Mouse (Mus musculus) right cerebral cortex, adult 18-20 months (tissue): ENCODE data around the gene Tacr2.

ENCODE experiments used
- DNase-seq: peaks from one replicate; pipeline ENCODE4 v3.0.0; 2022; ENCODE audit warnings: mixed read lengths

Gene Tacr2

DNA sequence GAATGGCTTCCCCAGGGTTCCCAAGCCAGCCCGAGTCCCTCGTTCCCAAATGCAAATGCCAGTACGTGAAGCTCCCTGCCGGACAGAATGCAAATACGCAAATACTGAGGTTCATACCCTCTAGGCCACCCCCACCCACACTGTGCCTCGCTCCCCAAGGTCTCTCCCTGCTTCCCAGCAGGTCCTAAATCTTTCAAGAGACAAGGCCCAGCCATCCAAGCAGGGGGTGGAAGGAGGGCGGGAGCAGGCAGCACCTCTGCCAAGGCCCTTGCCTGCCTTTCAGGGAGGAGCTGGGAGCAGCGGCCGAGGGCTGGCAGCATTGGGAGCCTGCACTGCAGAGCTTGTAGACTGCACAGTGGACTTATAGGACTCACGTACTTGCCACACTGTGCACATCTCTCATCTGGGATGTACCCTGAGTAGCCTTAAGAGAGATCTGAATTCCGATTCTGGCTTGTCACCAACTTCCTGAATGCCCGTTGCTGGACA, at the start of gene Tacr2:
Gene Tacr2, plus strand, starts transcription at position 439 of the 489 bp plus-strand sequence.
- no peak for DNase-seq

DNA sequence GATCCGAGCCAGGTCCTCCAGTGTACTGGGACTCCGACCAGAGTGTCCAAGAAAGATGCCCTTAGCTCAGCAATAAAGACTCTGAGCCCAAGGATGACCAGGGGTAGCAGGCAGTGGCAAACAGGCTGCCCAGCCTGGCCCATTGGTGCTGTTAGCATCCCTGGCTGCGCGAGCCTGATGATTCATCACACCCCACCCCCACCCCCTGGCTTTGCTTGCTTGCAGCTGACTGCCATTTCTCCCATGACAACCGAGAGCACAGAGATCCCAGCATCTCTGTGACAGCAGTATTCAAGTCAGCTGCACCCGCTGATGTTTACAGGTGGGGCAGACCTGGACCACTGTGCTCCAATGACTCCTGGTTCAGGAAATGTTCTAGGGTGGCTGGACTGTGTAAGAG, 49.7 kb upstream of the Tacr2 start:
- DNase-seq: peak; percentile 64

DNA sequence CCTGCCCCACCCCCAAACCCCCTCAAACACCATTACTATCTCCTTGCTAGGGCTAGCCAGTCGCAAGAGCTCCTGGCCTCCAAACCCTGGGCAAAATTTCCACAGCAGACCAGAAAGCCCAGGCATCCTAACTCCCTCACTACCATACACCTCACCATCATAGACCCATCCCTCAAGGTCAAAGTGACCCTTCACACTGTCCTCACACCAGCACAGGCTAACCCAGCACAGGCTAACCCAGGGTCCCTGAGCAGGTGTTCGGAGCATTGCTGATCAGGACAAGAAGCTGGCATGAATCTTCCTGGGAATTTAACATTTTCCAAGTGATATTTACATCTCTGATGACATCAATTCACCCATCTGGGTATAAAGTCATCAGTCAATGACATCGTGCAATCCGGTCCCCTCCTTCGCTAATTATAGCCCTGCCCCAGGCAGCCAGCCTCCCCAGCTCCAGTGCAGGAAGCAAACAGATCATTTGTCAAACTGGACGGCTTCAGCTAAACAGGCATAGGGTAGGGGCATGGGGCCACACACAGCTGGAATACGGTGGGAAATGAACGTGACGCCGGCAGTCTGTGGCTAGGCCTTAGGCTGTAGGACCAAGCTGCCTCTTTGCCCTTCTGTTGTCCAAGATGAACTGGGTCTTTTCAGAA, 43.9 kb upstream of the Tacr2 start:
- no peak for DNase-seq

DNA sequence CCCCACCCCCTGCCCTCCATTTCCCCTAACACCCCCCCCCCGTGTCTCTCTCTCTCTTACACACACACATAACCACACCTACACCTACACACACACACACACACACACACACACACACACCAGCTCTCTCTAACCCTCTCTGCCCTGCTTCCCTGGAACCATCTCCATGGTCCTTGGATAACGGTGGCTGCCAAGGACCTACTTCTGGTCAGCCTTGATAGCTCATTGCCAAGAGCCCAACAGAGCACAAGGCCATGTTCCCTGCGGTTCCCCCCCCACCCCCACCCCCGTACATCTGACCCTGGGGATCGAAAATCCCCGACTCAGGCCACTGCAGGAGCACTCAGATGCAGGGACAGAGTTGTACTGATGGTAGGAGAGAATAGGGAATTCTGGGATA, 40.9 kb upstream of the Tacr2 start:
- DNase-seq: no peak

DNA sequence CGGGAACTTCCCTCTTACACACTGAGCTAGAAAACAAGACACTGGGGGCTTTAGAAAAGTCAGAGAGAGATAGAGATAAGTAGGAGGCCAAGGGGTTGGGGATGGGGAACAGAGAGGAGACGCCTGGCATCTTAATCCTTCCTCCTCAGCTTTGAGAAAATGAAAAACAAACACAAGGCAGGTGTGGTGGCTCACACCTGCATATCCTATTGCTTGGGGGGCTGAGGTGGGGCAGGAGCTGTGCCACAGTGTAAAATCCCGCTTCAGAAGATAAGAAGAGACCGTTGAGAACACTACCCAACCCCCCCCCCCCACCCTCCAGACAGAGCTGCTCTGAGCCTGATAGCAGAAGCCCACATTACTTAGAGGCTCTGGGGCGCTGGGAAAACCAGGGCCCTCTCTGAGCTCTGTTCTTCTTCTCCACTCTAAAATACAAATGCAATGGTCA, 37.0 kb upstream of the Tacr2 start:
- no peak for DNase-seq

DNA sequence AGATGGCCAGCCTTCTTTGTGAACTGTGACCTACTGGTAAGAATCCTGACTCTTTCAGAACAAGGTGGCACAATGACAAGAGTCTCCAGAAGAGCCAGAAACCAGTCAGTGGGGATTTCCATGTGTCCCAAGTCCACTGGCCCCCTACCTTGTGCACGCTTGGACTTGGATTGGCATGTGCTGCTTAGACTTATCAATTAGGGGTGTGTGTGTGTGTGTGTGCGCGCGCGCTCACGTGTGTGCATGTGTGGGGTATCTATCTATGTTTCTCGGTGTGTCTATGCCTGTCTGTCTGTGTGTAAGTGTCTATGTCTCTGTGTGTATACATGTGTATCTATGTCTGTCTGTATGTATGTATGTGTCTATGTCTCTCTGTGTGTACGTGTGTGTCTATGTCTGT, 36.6 kb upstream of the Tacr2 start:
- DNase-seq: no peak

DNA sequence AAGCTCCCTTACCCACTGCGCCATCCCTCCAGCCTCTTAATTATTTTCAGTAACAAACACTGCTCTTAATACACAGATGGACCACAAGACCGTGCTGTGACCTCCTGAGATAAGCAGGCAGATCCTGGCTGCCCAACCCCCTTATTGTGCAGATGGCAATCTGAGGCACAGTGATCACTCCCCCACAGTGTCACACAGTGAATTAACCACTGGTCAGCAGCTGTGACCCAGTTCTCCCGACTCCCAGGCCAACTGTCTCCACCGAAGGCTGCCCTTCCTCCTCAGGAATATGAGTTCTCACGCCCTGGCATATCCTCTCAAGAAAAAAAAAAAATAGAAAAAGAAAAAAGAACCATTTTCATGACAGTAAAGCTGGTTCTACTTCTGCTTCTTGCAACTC, 35.6 kb upstream of the Tacr2 start:
- DNase-seq: no peak

DNA sequence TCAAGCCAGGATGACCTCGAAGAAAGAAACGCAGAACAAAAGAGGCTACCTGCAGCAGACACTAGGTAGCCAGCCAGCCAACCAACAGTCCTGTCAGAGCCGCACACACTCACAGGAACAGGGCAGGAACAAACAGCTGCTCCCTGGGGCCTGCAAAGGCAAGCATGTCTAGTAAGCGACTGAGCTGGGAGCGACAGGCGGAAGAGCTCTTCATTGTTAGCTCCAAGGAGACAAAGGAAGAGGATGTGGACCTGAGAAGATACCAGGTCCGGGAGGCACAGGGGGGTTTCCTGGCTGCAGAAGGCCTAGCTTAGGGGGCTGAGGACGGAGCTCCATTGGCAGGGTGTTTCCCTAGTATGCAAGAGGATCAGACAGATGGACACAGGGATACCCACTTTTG, 35.0 kb upstream of the Tacr2 start:
- DNase-seq: no peak

DNA sequence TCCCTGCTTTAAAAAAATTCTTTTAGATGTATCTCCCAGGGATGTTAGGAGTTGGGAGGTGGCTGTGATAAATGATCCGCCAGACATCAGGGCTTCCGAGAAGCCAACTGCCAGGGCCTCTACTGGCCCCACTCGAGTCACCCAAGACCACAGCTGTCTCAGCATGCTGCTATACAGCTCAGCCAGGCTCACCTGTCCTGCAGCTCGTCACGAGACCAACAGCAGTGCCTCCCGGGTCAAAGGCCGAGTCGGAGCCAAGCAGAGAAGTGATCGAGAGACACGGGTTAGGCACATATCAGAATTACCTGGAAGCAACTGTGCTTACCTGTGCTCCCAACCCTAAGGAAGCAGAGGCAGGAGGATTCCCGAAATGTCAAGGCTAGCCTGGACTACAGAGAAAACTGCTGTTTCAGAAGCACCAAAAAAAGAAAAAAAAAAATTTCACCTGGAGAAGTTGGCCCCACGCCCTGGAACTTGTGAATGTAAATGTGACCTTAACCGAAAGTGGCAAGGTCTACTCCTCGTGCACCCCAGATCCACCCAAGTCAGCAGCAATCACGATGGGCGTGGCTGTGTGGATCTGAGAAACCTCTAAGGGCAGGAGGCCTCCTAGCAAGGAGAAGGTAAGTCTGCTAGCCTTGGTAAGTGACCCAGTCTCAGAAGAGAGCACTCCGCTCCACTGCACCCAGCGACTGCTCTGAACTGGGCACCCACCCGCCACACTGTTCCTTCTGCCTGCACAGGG, 34.0 kb upstream of the Tacr2 start:
- no peak for DNase-seq

DNA sequence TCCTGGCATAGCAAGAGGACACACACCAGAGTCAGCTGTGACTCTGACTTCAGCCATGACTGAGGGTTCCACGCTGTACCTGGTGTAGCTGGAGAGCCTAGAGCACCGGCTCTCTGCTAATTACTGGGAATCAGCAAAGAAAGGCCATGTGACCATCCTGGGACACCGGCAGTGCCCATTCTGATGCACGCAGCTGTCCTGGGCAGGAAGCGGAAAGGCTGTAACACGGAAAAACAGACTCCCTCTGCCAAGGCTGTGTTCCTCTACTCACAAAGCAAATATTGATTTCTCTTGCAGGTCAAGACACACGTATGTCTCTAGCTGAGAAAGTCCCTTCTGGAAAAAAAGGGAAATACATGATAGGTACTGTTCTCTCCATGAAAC, 33.5 kb upstream of the Tacr2 start:
- no peak for DNase-seq

DNA sequence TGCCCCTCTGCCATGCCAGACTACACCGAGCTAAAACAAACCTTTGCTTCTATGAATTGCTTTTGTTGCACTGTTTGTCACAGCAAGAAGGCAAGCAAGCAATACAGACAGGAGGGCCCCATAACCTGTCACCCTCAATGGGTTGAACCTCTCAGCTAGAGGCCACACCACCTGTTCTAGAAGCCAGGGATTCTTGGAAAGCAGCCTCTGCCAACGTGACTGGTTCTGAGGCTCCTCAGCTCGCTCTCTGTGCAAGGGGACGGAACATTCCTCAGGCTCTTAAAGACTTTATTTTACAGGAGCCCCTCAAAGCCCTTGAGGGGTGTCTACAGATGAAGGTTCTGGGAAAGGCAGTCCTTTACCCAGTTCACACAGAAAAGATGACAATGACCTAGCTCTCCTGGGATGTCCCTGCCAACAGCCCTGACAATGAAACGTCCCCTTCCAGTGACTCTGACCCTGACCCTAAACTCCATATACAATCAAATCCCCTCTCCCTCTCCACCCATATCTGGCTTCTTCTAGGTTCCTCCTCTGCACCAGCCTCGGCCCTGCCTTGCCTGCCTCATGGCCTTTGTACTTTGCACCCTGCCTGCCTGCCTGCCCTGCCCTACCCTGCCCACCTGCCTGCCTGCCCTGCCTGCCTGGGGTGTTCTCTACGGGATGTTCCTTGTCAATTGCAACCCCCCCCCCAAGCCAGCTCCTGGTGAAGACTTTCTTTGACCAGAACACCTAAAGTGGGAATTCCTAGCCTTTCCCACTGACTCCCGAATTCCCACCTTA, 31.3 kb upstream of the Tacr2 start:
- no peak for DNase-seq

DNA sequence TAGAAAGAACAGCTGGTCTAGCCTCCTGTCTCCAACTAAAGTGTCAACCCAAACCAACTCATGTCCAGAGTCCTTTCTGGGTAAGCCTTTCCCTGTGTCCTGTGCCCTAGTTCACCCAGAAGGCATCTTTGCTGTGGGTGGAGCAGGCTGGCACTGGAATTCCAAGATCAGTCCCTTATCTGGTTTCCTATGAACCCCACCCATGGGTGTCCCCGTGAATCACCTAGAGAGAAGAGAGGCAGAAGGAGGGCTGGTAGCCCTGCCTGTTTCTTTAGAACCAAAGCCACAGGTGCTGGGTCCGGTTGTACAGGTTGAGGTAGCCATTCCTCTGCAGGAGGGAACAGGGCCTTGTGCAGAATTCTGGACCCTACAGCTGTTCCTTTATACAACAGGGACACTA, 30.6 kb upstream of the Tacr2 start:
- no peak for DNase-seq

DNA sequence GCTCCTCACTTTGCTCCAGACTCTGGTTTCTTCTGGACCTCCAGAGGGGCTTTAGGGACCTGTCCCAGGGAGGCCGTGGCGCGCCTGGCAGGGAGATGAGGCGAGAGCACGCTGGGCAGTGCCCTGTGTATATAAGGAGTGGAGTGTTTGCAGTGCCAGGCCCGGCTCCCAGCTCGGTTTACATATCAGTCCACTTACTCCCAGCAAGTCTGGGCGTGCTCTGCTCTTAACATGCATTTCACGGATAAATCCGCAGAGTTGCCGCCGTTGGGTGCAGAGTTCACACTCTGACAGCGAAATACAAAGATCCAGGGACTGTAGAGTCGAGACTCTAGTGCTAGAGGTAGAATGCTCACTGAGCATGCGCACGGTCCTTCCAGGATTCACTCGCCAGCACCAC, 29.5 kb upstream of the Tacr2 start:
- no peak for DNase-seq

DNA sequence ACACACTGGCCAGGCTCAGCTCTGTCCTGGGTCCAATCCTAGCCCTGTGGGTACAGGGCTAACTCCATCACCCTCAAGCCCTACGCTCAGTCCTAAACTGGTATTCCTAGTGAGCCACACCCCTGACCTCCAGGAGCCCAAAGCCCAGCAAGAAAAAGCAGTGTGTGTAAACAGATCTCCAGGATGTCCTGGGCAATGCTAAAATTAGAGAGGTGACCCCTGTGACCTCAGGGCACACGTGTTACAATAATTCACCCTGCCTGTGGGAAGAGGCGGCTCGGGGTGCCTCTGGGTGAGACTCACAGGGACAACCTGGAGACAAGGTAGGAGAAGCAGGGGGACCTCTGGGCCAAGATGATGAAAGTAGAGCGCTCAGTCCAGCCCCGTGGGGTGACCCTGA, 28.0 kb upstream of the Tacr2 start:
- DNase-seq: no peak

DNA sequence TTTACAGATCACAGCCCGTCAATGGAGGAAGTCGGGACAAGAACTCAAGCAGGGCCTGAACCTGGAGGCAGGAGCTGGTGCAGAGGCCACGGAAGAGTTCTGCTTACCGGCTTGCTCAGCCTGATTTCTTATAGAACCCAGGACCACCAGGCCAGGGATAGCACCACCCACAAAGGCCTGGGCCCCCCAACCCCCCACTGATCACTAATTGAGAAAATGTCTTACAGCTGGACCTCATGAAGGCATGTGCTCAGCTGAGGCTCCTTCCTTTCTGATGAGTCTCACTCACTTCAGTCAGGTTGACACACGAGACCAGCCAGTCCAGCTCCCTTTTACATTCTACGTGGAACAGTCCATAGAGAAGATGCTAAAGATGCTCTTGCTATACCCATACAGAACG, 26.4 kb upstream of the Tacr2 start:
- no peak for DNase-seq

DNA sequence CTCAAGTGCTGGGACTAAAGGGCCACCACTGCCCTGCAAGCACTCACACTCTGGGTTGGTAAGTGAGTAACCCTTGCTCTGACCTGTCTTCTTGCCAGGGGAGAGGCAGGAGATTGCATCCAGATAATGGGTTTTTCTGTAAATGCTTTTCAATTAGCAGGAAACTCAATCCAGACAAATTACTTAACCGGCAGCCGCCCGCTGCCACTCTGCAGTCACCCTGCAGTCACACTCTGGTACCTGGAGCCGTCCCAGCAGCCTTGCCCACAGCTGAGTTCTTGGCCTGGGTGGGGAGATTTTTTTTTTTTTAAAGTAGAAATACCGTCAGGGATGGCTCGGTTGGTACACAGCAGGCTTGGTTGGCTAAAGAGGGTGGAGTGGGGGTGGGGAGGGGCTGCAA, 24.1 kb upstream of the Tacr2 start:
- DNase-seq: no peak

DNA sequence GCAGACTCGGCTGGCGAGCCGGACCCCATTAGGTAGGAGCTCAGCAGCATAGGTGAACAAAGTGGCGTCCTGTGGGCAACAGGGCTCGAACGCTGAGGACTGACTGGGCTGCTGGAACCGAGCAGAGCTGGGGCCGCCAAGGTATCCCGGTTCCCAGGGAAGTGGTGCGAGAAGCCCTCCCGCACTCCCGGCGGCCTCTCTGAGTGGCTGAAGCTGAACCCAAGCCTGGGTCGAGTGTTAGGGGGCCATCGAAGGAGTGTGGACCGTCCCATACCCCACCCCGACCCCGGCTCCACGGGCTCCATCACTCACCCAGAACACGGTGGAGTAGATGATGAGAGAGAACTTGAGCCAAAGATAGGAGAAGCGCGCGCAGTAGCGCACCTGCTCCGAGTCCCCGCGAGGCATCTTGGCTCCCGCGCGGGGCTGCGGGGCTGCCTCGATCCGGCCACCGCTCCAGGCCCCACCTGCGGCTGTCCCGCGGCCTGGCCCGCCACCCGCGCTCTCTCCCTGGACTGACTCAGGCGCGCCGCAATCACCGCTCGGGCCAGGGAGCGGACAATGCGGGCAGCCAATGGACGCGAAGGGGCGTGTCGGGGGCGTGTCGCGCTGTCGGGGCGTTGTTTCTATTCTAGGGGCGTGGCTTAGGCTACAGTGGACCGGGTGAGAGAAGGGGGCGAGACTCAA, 21.4 kb upstream of the Tacr2 start, which contains the start of gene Tspan15:
Gene Tspan15, minus strand, starts transcription at position 544 of the 687 bp plus-strand sequence.
- DNase-seq: peak; percentile 88

DNA sequence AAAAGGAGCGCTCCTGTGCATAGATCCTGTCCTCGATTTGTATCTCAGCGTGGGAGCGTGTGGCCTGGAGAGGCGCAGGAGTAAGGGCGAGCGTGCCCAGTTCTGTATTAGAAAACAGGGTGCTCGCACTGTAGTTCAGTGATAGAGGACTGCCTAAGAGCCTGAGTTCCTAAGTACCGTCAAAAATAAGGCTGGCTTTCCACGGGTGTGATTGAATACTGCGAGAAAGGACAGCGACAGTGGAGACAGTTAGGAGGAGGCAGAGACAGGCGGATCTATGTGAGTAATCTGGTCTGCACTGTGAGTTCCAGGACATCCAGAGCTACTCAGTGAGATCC, 20.9 kb upstream of the Tacr2 start:
- no peak for DNase-seq

DNA sequence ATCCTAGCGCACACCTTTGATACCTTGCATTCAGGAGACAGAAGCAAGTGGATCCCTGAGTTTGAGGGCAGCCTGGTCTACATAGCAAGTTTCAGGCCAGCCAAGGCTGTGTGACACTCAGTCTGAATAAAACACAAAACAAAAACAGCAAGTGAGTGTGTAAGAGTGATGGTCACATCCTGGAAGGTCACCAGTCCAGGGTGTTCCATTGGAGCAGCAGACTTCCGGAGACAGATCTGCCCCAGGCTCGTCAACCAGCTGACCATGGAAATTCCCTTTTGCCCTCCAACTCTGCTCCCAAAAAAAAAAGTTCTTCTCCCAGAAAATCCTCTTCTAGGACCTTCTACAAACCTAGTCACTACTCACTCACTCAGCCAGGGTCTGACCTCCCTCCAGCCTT, 20.4 kb upstream of the Tacr2 start:
- DNase-seq: no peak

DNA sequence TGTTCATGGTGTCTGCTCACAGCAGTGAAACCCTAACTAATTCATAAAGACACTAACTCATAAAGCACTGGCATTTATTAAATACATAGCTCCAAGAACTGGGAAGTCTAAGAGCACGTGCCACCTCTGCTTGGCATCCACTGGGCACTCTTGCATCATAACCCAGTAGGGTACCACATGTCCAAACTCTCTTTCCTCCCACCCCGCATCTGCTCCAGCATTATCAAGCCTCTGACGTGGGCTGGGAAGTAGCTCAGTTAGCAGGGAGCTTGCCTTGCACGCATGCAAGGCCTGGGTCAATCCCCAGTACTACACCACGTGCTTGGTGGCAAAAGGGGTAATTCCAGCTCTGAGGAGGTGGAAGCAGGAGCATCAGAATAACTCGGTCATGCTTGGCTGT, 16.1 kb upstream of the Tacr2 start:
- no peak for DNase-seq

DNA sequence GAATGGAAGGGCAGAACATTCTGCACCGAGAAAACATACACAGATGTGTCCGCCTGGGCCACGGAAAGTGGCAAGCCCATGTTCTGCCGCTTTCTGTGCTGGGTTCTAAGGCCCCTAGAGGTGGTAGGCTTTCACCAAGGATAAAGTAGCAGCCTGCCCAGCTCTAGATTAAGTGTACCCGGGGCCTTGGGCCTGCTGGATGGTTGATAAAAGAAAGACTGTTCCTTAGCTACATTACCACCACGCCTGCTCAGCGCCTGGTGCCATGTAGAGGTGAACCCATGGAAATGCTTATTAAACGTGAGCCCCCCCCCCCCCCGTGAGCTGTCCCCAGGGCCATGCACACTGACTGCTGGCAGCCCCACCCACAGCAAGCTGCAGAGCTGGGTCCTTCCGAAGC, 15.0 kb upstream of the Tacr2 start:
- DNase-seq: no peak

DNA sequence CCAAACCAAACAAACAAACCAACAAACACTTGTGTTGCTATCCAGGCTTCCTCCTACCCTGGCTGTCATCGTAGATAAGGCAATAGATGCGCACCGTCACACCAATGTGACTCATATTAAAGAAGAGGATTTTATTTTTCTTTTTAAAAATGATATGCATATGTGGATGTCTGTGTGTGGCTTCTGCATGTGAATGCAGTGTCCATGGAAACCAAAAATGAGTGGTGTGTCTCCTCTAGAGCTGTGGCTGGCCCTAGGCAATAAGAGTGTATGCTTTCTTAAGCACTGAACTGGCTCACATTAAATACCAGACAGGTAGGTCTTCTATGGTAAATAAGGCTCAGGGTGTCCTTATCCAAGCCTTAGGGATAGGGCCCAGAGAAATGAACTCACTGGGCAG, 13.6 kb upstream of the Tacr2 start:
- DNase-seq: no peak

DNA sequence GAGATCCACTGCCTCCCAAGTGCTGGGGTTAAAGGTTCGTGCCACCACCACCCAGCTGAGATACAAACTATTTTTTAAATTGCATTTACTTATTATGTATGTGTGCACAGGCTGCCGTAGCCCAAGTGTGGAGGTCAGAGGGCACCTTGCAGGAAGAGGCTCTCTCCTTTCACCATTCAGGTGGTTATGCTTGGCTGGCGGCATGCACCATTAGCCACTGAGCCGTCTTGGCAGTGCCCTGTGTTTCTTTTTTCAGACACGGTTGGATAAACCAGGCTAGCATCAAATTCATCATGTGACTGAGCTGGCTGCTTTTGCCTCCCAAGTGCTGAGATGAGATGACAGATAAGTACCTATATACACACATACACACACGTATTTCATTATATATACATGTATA, 13.0 kb upstream of the Tacr2 start:
- DNase-seq: no peak
